Mouse (Mus musculus): ENCODE measurements at regions not wholly inside any gene's neighbourhood (a gene's known extent, or its start where the extent isn't known, plus 50 kb on each side); places are given as distances from the start of the nearest gene placed in this dataset.

GRCm38 (mm10) chr16:30737524-30737923 lies 138.0 kb downstream of the Fam43a start:
- DNase-seq = no peak

- no peak for DNase-seq
Observed at GRCm38 (mm10) chr16:30739651-30740050, 140.1 kb downstream of the Fam43a start.

GRCm38 (mm10) chr16:30741192-30741591 lies 141.7 kb downstream of the Fam43a start:
- DNase-seq = no peak

GRCm38 (mm10) chr16:30742474-30742873 lies 143.0 kb downstream of the Fam43a start:
- no peak for DNase-seq

GRCm38 (mm10) chr16:30743566-30743965 lies 144.0 kb downstream of the Fam43a start:
- no peak for DNase-seq

GRCm38 (mm10) chr16:30744237-30744636 lies 144.7 kb downstream of the Fam43a start:
- no peak for DNase-seq

- DNase-seq = peak; percentile 71
Observed at GRCm38 (mm10) chr16:30745598-30746181, 146.2 kb downstream of the Fam43a start.

GRCm38 (mm10) chr16:30746211-30746610 lies 146.7 kb downstream of the Fam43a start:
- DNase-seq = peak; percentile 41

- DNase-seq = no peak
Observed at GRCm38 (mm10) chr16:30749841-30750240, 150.3 kb downstream of the Fam43a start.

- no peak for DNase-seq
Observed at GRCm38 (mm10) chr16:30755771-30756170, 156.2 kb downstream of the Fam43a start.

GRCm38 (mm10) chr16:30756678-30757077 lies 157.2 kb downstream of the Fam43a start:
- no peak for DNase-seq

- no peak for DNase-seq
Observed at GRCm38 (mm10) chr16:30757556-30757955, 158.0 kb downstream of the Fam43a start.

- DNase-seq = no peak
Observed at GRCm38 (mm10) chr16:30758041-30758440, 158.5 kb downstream of the Fam43a start.

GRCm38 (mm10) chr16:30759503-30759902 lies 160.0 kb downstream of the Fam43a start:
- DNase-seq = no peak

GRCm38 (mm10) chr16:30761201-30761710 lies 161.7 kb downstream of the Fam43a start:
- no peak for DNase-seq

GRCm38 (mm10) chr16:30762898-30763595 lies 163.5 kb downstream of the Fam43a start:
- DNase-seq = no peak

GRCm38 (mm10) chr16:30765591-30765990 lies 166.1 kb downstream of the Fam43a start:
- no peak for DNase-seq

- peak; percentile 56 for DNase-seq
Observed at GRCm38 (mm10) chr16:30769007-30769442, 169.5 kb downstream of the Fam43a start.

GRCm38 (mm10) chr16:30769467-30769866 lies 169.9 kb downstream of the Fam43a start:
- no peak for DNase-seq

- peak; percentile 67 for DNase-seq
Observed at GRCm38 (mm10) chr16:30772802-30773201, 173.3 kb downstream of the Fam43a start.

- peak; percentile 72 for DNase-seq
Observed at GRCm38 (mm10) chr16:30774951-30775661, 175.6 kb downstream of the Fam43a start.

- peak; percentile 36 for DNase-seq
Observed at GRCm38 (mm10) chr16:30775740-30776700, 176.5 kb downstream of the Fam43a start.

All from kidney, postnatal 10 days (tissue).